Mouse (Mus musculus) left cerebral cortex, adult 11 months (tissue): ENCODE results near the gene Pde6h.
A peak's percentile ranks its signal among the peaks of the same experiment; 100 is the strongest.
"Not testable (repeated sequence)": the region's sequence is repeated elsewhere in the genome, so short reads cannot be mapped to it uniquely, and the experiment has no call there.

ENCODE experiments used
- DNase-seq: peaks from one replicate; pipeline ENCODE4 v3.0.0; 2022; ENCODE audit warnings: low spot score

Gene Pde6h

DNA sequence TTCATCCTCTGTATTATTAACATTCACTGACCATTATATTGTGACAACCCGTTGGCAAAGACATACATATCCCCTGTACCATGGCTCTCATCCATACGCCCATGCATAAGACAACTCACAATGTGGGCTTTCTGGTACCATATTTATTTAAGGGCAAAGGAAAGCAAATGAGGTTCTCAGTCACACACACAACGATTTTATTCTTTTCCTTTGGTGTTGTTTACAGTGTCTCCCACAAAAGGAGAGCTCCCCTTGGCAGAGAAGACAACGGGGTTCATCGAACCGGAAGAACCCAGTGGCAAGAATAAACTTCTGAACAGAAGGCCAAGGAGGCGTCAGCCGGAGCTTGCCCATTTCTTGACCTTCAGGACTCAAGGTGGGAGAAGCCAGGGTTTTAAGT, at the start of gene Pde6h:
Pde6h (plus strand) TSS at position 301 of the 400 bp plus-strand sequence.
- DNase-seq: no peak

DNA sequence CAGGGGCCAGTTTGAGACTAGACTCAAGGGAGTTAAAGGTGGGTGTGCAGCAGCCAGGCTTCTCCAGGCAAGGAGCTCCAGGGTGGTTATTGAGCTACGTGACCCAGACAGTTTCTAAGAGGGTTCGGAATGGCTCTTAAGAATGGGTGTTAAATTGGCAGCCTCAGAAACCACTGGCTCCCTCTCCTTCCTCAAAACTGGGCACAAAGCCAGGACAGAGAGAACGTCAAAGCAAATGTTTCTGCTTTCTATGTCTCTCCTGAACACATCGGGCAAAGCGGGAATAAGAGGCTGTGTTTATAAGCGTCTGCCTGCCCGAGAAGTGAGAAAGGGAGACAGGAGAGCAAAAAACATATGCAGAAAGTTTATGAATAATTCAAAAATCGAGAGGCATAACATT, 49.0 kb upstream of the Pde6h start:
- no peak for DNase-seq

DNA sequence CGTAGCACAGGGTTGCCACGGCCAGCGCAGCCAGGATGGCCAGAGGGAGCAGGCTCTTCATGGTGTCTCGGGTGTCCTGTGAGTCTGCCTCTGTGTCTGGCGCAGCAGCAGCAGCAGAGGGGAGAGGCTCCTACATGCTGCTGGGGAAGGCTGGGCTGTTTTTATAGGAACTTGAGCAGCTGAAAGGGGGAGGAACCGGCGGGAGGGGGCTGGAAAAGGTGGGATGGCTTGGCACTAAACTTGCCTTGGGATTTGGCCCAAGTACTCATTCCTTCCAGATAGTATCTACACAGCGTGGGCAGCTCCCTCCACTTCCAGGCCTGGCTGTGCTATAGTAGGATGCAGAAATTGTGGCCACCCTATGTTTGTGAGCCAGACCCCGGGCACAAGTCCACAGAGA, 48.0 kb upstream of the Pde6h start, which contains the start of gene Mgp:
Mgp (minus strand) TSS at position 154 of the 400 bp plus-strand sequence.
- peak; percentile 10 for DNase-seq

DNA sequence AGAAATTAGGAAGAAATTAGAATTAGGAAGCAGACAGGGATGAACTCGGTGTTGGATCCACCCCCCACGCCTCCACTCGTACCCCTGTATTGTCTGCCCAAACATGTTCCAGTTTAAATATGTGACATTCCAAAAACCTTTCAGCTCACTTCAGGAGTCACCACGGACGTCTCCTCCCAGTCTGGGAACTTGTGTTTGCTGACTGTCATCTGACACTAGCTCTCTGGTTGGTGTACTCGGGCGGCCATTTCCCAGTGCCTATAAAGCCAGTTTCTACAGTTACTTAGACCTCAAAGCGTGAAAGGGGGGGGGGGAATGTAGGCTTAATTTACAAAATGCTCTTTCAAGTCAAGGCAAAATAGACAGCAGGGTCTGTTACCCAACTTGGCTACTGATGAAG, 42.0 kb upstream of the Pde6h start:
- DNase-seq: no peak

DNA sequence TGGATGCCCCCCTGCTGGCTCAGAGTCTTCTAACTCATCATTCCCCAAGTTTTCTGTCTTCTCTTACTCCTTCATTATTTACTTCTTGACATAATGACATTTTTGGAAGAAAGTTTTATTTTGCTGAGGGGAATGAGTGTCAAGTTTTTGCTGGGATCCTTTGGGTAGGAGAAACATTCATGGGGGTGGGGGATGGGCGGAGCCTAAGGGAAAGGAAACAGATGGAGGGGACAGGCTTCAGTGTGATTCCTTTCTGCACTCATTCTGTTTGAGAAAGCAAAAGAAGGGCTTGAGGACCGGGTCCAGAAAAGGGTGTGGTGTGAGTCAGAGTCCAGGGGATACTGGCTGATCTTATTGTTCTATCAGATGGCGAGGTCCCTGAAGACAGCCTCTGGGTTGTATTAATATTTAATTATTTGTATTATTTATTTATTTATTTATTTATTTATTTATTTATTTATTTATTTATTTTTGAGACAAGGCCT, 40.2 kb upstream of the Pde6h start:
- DNase-seq: no peak

DNA sequence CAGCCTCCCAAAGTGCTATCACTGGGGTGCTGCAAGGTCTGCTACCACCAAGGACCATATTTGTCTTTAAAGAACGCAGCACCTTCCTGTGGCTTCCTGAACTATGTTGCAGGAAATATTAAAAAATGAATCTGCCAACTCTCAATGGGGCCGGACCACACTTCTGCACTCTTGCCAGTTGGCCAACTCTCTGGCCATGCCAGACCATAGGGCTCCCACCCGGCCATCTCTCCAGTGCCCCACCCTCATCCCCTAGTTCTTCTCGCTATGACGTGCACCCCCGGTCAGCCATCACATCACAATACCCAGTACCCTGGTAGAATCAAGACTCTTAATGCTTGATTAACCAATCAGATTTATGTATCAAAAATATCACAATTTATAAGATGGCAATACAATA, 39.7 kb upstream of the Pde6h start:
- no peak for DNase-seq

DNA sequence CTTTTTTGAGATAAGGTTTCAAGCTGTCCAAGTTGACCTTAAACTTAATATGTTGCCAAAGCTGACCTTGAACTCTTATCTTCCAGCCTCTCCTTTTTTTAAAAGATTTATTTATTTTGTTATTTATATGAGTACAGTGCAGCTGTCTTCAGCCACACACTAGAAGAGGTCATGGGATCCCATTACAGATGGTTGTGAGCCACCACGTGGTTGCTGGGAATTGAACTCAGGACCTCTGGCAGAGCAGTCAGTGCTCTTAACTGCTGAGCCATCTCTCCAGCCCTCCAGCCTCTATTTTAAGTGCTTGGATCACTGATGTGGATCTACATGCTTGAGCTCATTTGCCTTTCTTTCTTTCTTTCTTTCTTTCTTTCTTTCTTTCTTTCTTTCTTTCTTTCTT, 38.9 kb upstream of the Pde6h start:
- not testable (repeated sequence) for DNase-seq

DNA sequence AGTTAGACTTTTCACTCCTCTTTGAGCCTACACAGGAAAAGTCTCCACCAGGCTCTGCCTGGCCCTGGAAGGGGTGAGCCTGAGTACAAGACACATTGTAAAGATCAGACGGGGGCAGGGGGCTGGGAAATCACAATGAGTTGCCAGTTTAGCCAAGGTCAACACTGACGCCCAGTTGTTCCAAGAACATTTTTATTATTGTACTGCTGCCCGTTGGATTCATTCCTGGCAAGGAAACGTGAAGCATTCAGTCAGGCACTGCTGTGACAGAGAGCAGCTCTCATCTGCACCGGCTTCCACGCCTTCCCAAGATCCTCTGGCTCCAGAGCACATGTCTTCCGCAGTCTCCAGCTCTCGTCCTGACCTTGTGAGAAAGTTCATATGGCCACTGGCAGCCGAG, 35.8 kb upstream of the Pde6h start:
- no peak for DNase-seq

DNA sequence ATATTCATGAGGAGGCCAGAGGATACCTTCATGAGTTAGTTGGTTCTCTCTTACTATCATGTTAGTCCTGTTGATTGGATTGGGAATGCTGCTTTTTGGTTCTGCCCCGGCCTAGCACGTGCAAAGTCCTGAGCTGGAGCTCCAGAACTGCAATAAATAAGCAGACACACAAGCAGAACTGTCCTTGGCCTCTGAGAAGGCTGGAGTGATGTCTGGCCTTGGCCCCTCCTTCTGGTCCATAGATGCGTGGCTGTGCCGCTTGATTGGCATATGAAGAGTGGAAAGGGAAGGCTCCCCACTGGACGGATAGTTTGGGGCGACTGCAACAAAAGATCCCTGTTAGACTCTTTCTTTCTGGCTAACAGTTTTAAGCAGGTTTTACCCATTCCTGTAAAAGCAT, 34.6 kb upstream of the Pde6h start:
- DNase-seq: no peak

DNA sequence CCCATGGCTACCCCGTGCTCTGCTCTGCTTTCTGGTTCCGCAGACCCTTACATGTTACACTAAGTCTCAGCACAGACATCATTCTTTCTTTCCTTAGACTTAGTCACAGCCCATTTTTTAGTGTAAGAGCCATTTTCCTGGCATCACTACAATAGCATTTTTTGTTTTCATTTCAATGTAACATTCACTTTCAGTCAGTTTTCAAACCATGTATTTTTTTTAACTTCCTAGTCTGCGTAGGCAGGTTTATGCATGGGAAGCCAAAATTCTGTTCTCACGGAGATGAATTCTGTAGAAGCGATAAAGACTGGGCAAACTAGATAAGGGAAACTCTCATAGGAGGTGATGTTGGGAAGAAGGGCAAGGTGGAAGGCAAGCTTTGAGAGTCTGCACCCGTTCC, 34.1 kb upstream of the Pde6h start:
- no peak for DNase-seq

DNA sequence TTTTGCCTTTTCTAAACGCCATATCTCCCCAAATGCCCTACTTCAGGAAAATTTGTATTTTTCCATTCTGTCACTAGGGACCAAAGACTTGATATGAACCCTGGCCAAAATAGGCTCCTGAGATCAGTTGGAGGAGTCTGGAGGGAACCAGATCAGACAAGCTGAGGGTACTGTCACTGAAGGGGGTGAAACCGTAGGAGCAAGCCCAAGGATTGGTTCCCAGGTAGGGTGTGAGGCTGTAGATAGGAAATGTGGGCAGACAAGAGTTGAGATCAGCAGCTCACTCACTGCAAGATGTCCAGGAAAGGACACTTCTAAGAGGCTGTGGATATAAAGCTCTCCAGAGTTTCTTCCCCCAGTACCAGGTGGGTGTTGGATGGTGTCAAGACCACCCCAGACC, 31.6 kb upstream of the Pde6h start:
- no peak for DNase-seq

DNA sequence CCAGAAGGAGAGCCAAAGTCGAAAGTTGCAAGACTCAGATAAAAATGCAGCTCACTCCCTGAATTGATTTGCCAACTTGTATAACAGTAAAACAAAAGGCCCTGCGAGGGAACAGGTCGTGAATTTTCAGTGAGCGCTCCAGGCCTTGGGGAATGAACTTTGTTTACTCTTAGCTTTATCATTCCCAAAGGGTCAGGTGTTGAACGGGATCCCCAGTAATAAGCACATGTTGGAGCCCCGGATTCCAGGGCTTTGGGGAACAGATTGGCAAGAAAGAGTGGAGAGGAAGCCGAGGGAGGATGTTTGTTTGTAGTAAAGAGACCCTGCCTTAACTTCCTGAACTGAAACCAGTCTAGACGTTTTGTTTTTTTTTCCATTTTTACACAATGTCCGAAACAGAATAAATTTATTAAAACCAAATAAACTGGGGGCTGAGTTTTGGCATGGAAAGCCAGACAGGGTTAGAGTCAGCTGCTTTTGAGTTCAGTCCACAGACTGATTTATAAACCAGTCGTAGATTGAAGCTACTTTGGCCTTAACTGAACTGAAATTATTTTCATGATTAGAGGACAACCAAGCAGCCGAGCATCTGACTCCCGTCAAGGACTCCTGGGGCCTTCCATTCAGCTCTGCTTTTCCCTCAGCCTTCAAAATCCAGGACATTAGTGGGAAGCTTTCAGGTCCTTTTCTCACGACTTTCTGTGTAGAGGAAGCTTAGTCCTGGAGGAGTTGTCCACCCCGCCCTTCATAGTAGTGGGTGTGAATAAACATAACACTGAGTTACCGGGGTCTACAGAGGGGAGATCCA, 28.9 kb upstream of the Pde6h start:
- DNase-seq: no peak

DNA sequence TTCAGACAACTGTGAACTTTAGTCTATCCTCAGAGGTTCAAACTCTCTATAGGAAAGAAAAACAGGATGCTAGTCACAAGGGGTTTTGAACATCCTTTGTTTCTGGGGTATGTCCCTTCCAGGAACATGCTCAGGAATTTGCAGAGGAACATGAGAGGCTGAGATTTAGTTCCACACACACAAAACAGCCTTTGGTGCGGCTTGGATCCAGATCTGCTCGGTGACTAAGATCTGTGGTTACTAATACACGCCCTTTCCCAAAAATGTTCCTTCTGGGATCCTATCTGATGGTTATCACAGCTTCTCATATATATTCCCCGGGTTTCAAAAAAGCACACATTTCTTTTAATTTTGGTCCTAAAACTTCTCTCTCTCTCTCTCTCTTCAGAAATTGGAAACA, 25.8 kb upstream of the Pde6h start:
- DNase-seq: no peak

DNA sequence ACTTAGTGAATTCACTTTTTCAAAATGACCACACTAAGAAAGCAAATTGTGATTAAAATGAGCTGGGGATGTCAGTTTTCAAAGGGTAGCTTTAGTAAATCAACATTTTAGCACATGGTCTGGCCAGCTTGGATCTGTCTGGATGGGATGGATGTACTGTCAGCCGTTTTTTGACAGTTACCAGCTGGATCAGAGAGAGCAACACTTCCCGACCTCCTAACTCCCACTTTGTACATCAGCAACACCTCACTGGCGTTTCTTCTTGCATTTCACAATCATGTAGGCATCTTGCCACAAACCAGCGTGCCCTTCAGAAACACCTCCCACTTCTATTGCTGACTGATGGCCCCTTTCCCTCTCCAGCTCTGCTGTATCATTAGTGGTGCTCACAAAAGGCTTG, 25.4 kb upstream of the Pde6h start:
- DNase-seq: no peak

DNA sequence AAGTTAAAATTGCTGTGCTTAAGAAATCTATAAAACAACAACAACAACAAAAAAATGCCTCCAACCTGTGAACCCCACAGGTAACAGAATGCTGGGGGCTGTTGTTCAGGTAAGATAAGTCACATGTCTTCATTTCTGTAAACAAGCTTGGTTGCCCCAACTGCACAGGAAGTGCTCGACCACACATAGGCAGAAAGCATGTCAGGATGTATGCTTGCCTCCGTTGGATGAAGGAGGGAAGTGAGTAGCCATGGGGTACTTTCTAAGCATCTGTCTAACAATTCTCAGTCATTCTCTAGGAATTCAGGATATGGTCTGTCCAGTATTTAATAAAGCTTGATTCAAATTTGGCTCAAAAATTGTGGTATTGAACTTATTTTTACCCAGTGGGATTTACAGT, 24.7 kb upstream of the Pde6h start:
- DNase-seq: no peak

DNA sequence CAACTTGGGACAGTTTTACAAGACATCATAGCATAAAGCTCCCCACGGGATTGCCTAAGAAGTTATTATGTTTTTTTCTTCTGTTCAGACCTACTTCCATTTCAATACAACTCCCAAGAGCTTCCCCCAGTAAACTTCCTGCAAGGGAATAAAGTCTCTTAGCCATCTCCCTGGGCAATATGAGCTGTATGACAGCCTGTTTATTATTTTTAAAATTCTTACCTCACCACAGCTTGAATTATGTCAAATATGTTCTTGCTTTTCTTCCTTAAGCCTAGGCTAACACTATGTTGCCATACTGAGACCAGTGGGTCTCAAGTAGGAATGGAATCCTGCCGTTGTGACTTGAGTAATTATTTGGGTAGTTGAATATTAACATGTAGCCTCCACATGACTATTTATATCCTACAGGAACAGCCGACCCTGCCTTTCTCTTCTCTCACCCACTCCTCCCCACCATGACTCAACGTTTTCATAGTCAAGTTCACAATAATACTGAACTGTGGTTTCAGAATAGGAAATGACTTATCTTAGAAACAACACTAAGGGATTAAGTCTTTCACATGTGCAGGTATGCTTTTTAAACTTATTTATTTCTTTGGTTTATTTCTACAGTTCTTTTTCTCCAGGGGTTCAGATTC, 23.1 kb upstream of the Pde6h start:
- no peak for DNase-seq

DNA sequence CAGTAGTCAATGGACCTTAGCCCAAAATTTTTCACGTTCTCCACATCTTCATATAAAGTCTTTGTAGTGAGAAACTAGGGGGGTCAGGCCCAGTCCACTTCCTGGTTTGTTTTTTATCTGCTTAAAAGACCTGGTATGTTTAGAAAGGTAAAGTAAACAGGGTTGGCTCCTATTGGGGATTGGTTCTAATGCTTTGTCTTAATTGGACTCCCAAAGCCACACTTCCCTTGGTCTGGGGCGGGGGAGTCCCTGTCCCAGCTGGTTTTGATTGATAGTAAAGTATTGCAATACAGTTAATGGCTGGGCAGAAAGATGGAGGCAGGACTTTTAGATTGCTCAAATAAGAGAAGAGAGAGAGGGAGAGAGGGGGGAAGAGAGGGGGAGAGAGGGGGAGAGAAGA, 22.6 kb upstream of the Pde6h start:
- no peak for DNase-seq

DNA sequence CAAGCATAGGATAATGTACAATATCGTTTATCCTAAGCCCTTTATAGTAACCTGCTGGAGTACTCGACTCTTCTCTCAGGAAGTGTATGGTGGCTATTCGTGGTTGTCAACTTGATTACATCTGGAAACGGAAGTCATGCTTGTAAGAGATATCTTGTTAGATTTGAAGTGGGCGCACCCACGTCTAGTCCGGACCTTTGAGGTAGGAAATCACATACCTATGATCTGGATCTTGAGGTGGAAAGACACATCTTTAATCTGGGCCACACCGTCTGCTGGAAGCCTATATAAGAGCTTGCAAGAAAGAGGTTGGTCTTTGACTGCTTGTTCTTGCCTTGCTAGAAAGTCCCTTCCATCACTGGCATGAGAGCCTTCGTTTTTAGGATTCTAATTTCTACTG, 21.1 kb upstream of the Pde6h start:
- no peak for DNase-seq

DNA sequence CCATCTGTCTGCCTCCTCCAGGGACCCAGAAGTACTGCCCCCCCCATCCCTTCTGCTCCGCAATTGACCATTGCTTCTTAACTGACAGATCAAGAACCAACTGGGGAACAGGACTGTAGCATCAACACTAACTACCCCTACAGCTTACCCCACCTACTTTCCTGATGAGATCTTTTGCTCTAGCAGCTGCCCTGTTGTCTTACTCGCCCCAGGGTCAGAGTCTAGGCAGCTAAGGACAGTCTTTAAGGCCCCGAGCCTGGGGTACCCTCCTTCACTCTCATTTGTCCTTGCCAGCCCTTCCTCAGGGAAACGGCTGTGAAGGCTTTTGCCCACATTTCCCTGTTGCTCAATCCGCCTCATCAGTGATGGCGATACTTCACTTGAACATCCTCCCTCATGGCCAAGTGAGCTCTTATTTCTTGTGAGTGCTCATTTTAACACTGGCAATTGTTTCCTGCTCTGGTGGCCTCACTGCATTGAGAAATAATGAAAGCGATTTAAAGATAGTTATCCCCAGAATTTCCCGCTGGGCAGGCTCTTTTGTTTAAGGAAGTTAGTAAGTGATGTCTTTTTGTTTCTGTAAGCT, 19.7 kb upstream of the Pde6h start:
- no peak for DNase-seq

DNA sequence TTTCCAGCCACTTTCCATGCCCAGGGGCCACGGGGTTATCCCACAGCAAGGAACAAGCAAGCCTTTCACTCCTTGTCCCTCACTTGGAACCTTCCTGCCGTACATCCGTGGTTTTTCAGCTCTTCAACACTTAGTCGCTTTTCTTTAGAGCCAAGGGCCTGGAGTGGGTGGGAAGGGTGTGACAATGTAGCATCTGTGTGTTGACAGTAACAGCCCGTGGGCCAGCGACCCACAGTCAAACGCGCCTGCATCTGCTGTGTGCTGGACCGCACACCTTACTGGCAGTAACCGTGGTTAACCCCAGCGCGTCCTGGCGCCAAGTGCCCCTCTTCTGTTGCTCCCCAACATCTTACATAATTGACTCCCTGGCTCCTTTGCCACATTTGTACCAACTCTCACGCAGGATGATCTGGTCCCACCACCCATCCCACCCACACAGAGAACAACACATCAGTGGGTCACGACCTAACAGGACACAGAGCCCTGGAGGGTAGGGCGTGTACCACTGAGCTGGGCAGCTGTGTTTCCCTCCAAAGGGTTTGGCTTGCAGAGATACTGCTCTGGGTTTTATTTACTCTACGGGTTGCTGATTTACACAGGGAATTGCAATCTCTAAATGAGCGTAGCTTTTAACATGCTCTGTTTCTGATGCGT, 17.2 kb upstream of the Pde6h start:
- DNase-seq: no peak

DNA sequence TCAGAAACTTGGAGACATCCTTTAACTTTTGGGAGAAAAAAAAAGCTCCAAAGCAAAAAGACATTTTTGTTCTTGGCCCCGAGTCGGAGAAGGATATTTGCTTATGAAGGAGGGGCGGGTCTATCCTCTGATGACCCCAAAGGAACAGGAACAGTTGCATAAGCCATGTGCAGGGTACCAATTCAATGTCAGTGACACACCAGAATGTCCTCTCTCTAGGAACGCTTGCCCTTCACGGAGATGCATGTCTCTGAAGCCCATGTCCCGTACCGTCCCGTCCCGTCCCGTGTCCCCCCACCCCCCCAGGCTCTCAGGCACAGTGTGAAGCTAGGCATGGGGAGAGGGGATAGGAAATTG, 16.7 kb upstream of the Pde6h start:
- DNase-seq: no peak

DNA sequence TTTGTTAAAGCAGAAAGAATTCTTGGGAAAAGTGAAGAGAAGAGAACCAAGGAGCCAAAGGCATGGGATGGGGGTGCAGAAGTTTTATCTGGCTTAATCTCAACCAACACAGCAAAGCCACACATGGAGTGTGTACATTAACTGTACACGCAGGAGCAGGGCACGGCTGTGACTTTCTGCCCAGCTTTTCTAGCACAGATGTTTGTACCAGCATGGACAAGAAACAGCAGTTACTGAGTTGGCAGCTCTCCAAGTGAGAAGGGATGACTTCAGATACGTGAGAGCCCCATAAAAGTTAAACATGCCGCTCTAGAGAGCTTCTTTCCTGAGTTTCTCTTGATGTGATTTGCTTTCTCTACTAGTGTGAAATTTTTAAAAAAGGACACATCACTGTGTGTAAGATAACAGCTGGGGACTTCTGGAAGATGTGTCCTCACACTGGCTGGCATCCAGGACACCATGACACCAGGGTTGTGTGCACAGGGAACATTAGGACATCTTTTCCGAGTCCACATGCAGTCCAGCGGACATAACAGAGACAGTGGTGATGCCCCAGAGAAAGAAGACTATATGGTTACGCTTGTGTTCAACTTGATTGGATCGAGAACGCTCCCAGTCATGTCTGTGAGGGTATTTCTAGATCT, 13.3 kb upstream of the Pde6h start:
- DNase-seq: no peak
